Mouse (Mus musculus) ovary, postnatal 10 days (tissue): ENCODE results near the gene Tnnc1.

Experiments
- DNase-seq: peaks from one replicate; pipeline ENCODE4 v3.0.0; 2022; ENCODE audit warnings: low spot score

Gene Tnnc1

DNA sequence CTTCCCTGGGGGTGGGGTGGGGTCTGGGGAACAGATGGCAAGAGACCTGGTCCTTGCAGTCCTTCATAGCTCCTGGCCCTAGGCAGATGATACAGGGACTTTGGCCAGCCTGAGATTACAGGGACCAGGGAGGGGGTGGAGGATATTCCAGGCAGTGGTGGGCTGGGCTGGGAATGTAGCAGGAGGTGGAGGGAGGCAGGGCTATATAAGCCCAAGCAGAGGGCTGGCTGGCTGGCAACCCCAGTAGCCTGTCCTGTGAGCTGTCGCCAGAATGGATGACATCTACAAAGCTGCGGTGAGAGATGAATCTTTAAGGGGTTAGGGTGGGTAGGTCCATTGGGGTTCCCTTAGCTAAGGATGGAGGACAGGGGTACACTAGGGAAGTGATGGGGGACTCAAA is at the start of gene Tnnc1:
Gene Tnnc1, plus strand, starts transcription at position 229 of the 400 bp plus-strand sequence.
- DNase-seq = no peak

DNA sequence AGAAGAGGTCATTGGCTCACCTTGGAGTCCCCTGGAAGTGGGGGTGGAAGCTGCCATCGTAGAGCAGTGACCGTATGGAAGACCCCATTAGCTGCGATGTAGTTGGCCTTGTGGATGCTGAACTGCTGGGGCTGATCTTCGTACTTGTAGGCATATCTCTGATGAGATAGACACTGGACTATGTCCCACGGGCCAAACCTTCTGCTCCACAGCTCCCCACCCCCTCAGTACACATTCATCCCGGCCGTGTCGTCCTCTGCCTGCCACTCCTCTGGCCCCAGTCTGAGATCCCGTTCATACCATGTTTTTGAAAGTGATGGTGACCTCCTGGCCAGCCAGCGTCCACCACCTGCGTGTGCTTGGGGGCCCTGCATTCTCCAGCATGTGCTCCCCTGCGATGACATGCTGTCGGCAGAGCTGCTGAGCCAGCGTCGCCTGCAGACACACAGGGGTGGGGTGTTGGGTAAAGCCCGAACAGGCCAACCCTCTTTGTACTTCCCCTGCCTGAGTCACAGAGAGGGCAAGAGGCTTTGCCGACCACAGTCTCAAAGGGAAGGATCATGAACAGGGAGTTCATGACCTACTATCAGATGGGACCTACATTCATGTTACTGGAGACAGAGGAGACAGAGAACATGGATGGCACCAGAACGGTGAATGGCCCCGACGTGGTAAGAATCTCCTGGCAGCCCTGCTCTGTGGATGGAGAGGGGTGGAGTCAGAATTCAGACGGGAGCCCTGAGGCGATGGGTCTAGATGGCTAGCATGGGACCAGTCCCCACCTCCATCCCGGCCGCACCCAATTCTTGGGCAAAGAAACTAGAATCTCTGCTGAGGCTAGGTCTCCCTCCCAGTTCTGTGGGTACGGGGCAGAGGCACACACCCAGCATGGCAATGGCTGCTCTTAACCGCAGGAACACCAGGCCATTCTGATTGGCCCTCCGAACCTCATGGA is 47.6 kb upstream of the Tnnc1 start:
- no peak for DNase-seq

DNA sequence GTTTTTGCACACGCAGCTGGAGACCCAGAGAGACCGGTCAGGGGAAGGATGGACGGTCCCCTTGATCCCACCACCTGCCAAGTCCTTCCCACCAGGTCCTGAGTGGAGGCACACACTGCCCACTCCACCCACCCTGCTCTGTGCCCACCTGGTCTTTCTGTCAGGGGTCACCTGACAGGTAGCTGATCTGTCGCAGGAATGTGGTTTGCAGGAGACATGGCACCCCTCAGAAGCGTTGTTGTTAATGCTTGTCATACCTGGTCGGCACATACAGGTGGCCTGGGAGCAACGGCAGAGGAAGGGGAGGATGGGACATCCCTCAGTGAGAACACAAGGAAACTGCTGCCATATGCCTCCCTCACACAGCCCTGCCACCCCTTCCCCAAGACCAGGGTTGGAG is 46.9 kb upstream of the Tnnc1 start:
- no peak for DNase-seq

DNA sequence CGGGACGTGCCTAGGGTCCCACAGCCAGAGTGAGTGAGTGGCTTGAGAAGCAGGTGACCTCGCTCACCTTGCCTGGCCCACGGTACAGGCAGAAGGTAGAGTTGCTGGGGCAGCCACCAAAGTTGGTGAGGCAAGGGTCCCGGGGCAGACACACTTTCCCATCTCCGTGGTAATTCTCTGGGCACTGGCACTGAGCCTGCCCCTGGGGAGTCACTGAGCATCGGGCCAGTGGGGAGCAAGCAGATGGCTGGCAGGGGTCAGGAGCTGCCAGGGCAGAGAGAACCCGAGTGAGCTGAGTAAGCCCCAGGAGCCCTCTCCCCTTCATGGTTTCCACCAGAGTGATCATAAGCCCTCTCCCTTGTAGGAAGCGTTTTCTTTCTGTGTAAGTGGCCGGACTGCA is 46.5 kb upstream of the Tnnc1 start:
- DNase-seq = no peak

DNA sequence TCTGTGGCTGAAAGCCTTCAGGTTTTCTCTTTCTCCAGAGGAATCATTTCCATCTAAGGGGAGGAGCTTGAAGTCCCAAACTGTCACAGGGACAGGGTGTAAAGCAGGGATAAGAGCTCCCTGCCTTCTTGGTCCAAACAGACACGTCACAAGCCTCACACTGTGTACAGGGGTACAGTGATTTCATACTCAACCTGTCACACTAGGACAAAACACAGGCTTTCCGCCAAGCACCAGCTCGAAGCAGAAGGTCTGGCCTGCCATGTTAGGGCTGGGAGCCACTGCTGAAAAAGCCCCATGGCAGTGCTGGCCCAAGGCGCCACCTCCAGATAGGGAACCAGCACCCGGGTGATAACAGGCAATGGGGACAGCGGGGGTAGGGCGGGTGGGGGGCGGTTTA is 44.0 kb upstream of the Tnnc1 start:
- DNase-seq = no peak

GRCm38 (mm10) chr14:31165010-31165409 is 43.1 kb upstream of the Tnnc1 start:
- no peak for DNase-seq

DNA sequence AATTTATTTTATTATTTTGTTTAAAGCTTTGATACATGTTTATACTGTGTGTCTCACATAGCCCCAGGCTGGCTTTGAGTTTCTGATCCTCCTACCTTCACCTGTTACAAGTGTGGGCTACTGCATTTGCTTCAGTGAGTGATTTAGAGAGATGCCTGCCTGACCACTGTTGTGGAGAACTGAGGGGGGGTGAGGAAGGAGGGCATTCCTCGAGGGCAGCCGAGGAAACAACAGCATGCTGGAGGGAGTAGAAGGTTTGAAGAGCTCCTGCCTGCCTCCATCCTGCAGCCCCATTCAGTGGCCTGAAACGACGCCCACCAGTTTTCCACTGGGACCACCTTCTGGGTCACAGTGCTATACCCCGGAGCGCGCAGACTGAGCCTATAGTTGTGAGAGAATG is 42.7 kb upstream of the Tnnc1 start:
- no peak for DNase-seq

DNA sequence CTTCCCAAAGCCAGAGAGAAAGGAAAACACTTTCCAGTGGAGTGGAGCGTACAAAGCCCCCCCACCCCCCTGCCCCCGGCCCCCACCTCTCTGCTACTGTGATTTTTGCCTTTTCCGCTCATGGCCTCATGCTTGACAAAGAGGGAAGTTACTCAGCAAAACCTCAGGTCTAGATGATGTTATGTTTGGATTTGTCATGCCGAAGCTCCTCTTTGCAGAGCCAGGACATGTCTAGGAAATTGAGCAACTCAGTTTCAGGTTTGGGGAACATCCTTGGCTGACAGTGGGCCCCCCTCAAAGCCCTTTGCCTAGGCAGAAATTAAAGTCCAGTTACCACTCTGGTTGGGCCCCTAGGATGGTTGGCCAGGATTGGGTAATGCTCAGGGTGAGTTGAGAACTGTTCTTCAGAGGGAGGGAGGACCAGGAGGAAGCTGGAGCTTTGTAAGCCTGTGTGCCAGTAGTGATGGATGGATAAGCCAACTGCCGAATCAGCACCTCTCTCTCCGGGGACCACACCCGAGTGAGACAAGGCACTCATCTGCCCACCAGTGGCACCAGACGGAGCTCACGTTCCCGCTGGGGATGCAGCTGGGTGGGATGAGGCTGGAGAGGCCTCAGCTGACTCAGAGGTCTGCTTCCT is 42.0 kb upstream of the Tnnc1 start:
- no peak for DNase-seq

DNA sequence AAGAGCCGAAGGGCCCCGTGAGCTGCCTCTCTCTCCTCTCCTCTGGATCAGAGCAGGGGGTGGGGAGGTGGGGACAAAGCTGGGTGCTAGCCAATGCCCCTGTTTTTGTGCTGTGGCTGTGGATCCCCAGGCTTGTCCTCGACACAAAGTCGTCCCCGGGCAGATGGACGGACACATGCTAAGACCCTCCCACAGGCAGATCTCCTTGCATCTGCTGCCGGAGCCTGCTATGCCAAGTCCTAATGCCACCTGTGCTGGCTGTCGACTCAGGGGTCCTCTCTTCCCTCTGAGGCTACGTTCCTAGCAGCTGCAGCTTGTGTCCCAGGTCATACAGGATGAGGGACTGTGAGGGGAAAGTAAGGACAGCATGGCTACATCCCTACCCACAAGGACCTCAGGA is 41.3 kb upstream of the Tnnc1 start:
- DNase-seq = no peak

DNA sequence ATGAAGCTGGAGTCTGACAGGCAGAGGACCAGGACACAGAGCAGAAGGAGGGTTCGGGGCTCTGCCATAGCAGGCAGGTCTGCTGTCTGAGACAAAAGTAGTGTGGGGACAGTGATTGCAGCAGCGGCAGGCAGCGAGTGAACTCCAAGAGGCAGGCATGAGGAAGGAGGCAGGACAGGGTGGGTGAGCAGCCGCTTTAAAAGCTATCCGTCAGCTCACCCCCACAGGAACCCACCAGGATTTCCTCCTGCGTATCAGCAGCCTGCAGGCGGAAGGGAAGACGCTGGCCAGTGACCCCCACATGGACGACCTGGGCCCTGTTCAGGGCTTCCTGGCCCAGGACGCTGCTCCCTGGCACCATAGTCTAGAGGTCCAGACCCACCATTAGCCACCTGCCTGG is 39.7 kb upstream of the Tnnc1 start, which contains the start of gene Stab1:
Gene Stab1, minus strand, starts transcription at position 217 of the 400 bp plus-strand sequence.
- DNase-seq = no peak

DNA sequence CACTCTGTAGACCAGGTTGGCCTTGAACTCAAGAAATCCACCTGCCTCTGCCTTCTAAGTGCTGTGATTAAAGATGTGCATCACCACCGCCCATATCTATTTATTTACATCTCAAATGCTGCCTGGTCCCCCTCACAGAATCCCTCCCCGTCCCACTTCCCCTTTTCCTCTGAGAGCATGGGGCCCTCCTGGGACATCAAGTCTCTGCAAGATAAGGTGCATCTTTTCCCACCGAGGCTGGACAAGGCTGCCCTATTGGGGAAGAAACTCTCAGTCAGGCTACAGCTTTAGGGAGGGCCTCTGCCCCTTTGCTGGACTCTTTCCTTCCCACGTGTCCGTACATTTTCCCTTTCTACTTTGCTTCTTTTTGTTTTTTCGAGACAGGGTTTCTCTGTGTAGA is 38.6 kb upstream of the Tnnc1 start:
- DNase-seq = no peak

DNA sequence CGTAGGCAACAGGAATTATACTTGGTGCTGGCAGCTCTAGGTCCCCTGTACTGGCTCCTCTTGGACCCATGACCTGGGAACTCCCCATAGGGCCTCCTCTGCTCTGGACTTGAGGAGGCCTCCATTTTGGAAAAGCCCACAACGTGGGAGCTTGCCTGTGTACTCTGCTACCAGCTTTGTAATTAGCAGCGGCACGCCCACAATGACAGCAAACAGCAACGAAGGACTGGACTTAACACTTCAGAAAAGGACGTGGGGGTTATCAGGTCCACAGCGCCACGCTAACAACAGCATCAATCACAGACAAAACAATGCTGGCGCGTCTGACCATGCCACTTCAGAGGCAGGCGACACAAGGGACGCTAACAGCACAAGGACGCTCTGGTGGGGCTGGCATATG is 37.1 kb upstream of the Tnnc1 start:
- no peak for DNase-seq

- DNase-seq = no peak
Measured at GRCm38 (mm10) chr14:31171386-31171785, 36.7 kb upstream of the Tnnc1 start.

- no peak for DNase-seq
Measured at GRCm38 (mm10) chr14:31171821-31172220, 36.3 kb upstream of the Tnnc1 start.

DNA sequence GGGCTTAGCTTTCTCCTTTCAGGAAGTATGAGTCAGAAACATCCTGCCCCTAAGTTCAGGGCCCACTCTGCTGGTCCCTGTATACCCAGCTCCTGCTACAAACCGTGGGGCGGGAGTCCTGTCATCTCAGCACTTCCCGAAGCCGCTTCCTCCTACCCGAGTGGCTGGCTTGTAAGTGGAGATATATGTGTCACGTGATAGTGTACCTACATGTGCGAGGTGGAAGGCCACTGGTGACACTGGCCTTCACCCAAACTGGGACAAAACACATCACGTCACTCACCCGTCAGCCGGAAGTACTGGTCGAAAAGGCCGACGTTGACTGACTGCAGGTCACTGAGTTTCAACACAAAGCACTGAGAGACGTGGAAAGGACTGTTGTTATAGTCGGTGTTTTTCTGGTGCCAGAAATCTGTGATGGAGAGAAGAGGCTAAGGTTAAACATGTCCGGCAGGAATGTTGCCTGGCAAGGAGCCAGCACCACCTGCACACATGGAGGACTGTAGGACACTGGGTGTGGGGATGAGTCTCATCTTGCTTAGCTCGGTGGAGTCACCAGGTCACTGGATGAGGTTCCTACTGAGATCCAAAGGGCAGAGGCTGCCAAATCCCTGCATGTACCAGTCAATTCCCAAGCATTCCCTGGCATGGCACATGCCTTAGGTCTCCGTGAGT is 35.2 kb upstream of the Tnnc1 start:
- no peak for DNase-seq

DNA sequence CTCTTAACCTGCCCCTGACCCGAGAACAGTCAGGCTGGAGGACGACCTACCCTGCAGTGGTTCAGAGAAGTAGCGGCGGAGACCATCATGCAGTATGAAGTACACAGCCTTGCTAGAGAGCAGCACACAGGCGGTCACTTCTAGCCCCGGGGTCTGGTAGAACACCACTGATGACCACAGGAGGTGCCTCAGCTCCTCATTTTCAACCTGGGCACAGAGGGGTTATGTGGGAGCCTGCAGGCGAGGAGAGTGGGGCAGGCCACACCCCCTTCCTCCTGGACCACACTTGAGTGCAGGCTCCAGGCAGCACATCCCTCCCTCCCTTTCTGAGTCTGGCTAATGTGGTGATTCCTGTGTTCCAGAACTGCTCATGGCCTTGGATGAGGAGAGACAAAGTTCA is 34.6 kb upstream of the Tnnc1 start:
- DNase-seq = no peak

DNA sequence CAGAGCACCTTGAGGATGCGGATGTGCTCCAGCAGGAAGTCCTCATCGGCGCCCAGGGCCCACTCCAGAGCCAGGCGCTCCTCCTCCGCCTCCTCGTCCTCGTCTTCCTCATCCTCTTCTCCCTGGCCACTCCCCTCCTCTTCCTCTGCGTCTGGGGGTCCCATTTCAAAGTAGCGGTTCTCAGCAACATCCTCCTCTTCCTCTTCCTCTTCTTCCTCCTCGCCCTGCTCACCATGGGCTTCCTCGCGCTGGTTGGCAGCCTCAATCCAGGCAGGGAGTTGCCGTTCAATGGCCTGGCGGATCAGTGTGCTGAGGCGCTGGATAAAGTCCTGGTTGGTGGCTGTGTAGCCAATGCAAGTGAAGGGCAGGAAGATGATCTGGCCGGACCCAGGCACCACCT is 30.8 kb upstream of the Tnnc1 start:
- no peak for DNase-seq

GRCm38 (mm10) chr14:31177715-31178114 is 30.4 kb upstream of the Tnnc1 start:
- DNase-seq = no peak

GRCm38 (mm10) chr14:31179677-31180365 is 28.3 kb upstream of the Tnnc1 start:
- DNase-seq = no peak

DNA sequence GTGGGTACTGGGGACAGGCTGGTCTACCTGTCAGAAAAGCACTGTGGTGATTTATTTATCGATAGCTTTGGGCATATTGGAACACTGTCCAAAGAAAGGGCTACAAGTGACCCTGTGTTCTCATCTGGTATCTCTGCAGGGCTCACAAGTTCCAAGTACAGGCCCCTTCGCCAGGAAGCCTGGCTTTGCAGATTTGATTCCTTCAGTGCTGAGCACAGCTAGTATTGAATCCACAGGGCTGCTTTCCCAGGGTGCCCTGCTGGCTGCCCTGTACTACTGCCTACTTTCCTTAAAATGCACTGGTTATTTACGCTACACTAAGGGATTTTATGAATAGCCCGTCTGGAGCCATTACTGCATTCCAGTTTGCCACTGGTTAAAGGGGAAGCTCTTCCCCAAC is 26.6 kb upstream of the Tnnc1 start:
- DNase-seq = no peak

DNA sequence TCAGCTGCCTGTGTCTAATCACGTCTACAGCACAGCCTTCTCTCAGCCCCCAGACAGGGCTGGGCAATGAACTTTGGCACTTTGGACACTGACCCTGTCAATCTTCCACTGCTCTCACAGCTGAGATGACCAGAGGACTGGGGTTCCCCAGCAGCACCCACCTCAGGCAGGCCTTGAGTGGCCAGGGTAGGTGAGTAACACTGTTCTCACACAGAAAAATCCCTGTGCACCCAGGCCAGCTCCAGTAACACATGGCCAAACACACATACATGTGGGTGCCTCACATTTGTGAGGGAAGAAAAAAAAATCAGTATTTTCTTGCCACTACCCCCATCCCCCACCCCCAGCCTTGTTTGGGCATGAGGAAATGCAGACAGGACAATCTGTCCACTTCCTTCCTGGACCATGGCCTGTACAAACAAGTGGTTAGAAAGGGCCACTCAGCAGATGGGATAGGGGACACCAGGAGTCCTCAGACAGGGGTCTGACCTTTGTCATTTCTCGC is 25.3 kb upstream of the Tnnc1 start:
- no peak for DNase-seq

DNA sequence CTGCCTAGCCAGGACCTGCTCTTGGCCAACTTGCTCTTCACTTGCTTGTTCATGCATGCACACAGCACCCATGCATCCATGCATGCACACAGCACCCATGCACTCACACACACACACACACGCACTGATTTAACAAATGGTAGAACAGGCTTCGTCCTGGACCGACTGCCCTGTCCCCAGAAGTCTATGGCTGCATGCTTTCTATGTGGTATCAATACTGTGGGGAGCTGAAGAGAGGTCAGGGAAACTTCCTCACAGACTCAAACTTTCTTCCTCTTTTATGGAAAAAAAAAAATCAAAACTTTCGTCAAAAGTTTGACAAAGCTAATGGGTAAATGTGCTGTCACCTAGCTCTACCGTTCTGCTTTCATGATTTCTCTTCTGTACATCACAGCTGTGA is 24.6 kb upstream of the Tnnc1 start:
- DNase-seq = no peak
